Mouse (Mus musculus): ENCODE results near the gene Stn1.
A peak's percentile ranks its signal among the peaks of the same experiment; 100 is the strongest.

Stn1 gene

GRCm38 (mm10) chr19:47508771-47509281 lies 28.5 kb downstream of the Stn1 start:
- no peak for DNase-seq (ENCODE audit: low spot score)

GRCm38 (mm10) chr19:47508191-47508590 lies 29.1 kb downstream of the Stn1 start:
- DNase-seq (ENCODE audit: low spot score): no peak

DNA sequence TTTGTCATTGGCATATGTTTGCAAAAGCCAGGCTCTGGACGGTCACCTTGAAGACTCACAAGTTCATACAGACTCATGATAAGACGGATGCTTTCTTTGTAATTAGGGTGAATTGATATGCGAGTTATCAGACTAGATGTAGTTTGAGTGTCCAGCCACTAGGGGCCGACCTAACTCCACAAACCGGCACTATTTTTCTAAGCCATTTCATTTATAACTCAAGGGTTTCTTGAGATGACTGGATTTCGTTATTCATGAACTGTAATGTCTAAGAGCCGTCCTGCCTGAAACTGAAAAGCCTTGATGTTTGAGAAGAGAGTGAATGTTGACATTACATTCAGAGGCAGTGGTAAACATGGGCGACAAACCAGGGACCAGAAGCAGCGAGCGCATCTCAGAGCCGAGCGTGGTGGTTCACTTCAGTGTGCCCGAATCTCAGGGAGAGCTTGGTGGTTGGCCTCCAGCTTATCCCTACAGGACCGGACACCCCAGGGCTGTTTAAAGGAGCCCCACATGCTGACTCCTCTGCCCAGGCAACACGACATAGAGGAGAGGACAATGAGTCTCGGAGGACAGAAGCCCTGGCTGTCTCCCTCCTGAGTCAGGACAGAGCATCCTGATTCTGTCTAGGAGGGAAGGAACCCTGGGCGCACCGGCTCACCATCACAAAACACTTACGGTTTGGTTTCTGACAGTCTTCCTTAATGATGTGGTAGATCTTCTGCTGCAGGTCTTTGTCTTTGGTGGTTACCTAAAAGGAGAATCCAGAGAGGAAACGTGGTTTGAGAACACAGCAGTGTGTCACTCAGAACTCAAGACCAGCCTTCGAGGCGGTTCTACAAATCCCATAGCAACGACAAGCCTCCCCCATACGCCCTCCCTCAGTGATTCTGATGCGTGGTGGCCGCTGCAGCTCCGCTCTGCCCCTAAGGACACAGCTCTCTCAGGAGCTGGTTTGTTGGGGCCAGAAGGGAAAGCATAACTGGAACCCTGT lies 29.9 kb downstream of the Stn1 start:
- DNase-seq (ENCODE audit: low spot score): peak; percentile 59

DNA sequence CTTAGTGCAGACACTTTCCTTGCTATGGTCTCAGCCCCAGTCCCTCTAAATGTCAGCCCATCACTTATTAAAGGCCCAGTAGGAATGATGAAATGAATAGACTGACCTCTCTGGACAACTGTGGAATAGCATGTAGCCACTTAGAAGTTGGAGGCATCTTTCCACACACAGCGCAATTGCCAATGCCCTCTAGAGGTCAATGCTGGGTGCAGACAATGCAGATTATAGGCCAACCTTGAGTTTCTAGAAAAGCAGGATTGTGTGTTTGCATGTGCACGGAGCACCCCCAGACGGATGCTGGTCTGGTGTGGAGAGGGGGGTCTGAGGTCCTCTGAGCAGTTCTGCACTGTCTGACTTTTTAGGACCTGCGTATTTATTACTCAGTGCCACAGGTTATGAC lies 33.7 kb downstream of the Stn1 start:
- DNase-seq (ENCODE audit: low spot score): peak; percentile 42

DNA sequence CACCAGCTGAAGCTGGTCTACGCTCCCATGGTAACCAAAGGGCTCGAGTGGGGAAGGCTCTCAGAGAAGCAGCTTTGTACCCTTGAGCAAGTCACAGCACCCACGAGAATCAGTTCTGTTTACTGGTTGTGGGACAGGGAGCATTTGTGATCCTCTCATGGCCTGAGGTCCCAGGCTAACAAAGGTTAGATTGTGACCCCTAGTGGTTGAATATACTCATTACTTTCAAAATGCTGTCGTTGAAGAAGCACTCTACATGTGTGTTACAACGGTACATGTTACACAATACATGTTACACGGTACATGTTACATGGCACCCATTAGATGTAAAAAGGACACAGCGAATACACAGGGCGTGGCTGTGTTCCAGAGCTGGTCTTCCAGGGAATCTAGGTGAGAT lies 34.7 kb downstream of the Stn1 start:
- peak; percentile 52 for DNase-seq (ENCODE audit: low spot score)

DNA sequence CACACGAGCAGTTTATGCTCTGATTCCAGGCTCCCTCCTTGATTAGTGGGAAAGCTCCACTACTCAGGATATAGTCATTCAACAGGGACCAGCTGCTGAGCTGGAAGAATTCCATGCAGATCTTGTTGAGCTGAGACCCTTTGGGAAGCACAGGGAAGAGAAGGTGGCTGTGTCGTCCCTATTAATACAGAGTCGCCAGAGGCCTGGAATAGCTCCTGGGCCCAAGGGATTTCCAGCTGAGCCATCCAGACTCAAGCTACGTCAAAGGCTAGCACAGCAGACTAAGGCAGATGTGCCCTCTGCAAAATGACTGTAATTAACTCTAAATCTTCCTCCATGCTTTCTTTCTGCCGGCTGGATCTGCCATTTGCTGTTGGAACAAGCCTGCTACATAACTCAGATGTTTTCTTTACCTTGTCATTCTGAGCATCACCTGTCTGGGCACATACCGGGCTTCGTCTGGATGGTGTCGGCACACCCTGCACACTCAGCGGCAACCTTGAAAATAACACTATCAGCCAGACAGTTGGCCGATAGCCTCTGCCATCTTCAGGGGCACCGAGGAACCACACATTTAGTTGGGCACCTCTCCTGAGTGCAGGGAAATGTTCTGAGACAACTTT lies 36.8 kb downstream of the Stn1 start:
- no peak for DNase-seq (ENCODE audit: low spot score)

DNA sequence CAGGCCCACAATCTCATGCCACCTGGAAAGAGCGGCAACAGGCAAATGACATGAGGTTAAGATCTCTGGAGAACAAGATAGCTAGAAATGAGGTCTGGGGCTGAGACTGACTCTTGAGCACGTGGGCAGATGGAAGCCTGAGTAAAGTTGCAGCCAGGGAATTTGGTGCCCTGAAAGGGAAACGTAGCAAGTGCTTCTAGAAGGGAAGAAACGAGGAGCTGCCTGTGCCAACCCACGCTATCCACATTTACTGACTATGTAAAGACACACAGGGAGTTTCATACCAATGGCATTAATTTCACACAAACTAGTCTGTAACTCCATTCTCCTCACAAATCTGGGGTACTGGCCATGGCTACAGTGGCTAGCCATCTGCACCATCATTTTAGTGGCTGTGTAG lies 37.5 kb downstream of the Stn1 start:
- no peak for DNase-seq (ENCODE audit: low spot score)

DNA sequence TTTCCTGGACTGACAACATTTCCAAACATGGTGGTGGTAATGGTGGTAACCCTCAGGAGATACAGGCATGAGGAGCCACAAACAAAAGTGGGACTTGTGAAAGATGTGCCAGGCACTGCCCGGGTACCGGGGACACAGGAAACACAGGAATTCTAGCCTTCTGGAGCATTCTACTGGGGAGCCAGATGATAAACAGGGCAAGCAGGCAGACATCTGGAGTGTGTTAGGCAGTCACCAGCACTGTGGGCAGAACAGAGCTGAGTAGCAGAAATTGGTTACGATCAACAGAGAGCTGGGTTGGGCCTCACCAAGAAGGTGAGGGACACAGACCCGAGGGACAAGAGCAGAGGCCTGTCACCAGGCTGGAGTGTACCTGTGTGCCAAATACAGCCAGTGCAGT lies 38.4 kb downstream of the Stn1 start:
- DNase-seq (ENCODE audit: low spot score): no peak

GRCm38 (mm10) chr19:47497736-47498135 lies 39.6 kb downstream of the Stn1 start:
- DNase-seq (ENCODE audit: low spot score): no peak

GRCm38 (mm10) chr19:47497313-47497712 lies 40.0 kb downstream of the Stn1 start:
- no peak for DNase-seq (ENCODE audit: low spot score)

GRCm38 (mm10) chr19:47493017-47493997 lies 44.0 kb downstream of the Stn1 start:
- DNase-seq (ENCODE audit: low spot score): no peak

DNA sequence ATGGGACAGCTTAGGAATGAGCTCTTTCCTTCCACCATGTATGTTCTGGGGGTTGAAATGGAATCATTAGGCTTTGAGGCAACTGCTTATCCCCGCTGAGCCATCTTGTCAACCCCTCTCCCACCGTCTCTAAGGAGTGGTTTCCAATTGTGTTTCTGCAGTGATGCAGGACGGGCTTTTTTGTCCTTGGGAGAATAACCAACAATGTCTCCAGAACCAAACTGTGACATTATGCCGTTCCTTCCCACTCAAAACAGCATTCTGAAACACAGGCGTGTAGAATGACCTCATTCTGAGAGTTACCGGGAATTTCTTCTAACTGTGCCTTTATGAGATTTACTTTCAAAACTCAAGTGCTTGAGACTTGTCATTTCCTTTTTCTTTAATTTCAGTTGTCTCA lies 44.9 kb downstream of the Stn1 start:
- no peak for DNase-seq (ENCODE audit: low spot score)

DNA sequence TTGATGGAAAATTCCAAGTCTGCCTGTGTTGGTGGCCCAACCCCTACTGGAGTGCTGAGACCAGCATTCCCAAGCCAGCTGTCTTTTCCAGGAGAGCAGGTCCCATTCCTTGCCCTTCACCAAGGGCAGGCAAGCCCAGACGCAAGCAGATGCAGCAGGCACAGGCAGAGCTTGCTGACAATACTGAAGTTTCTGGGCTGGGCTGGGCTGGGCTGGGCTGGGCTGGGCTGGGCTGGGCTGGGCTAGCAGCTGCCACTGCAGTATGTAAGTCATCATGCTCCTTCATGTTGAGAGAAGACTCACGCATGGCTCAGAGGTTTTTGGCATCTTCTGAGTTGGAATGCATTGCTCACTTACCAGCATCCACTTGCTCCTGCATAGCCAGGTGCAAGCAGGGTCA lies 45.5 kb downstream of the Stn1 start:
- DNase-seq (ENCODE audit: low spot score): no peak

DNA sequence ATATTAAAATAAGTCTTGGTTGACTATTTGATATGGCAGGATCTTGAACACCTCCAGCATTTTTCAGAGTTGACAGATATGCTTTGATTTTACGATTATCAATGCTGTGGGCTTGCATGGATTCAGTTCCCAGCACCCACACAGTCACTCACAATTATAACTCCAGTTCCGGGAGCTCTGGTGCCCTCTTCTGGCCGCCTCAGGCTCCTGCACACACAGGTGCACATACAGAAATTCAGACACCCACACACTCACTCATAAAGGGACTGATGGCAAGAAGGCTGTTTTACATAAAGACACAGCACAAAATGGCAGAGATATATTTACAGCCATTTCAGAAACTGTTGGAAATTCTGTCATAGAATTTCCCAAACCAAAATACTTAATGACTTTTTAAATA lies 48.1 kb downstream of the Stn1 start:
- no peak for DNase-seq (ENCODE audit: low spot score)

- no peak for DNase-seq (ENCODE audit: low spot score)
Observed at GRCm38 (mm10) chr19:47488250-47488649, 49.1 kb downstream of the Stn1 start.

- no peak for DNase-seq (ENCODE audit: low spot score)
Observed at GRCm38 (mm10) chr19:47487572-47487971, 49.7 kb downstream of the Stn1 start.

- DNase-seq (ENCODE audit: low spot score): no peak
Observed at GRCm38 (mm10) chr19:47485997-47486566, 51.2 kb downstream of the Stn1 start.

- no peak for DNase-seq (ENCODE audit: low spot score)
Observed at GRCm38 (mm10) chr19:47484110-47484509, 53.2 kb downstream of the Stn1 start.

DNA sequence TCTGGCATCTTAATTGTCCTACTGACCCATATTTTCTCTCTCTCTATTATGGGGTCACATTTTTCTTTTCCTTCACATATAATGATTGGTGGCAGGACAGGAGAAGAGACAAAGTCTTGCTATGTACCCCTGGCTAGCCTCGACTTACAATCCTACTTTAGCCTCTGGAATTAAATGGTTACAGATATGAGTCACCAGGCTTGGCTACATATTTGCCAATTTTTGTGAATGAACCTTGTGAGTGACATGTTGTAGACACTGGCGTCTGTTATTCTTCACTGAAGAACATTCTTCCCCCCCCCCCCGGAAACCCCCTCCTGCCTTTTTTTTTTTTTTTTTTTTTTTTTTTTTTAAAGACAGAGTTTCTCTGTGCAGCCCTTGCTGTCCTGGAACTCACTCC lies 54.0 kb downstream of the Stn1 start:
- no peak for DNase-seq (ENCODE audit: low spot score)

- DNase-seq (ENCODE audit: low spot score): no peak
Observed at GRCm38 (mm10) chr19:47473453-47473852, 63.9 kb downstream of the Stn1 start.

- no peak for DNase-seq (ENCODE audit: low spot score)
Observed at GRCm38 (mm10) chr19:47472881-47473400, 64.4 kb downstream of the Stn1 start.
